Mouse (Mus musculus): ENCODE measurements at regions not wholly inside any gene's neighbourhood (a gene's known extent, or its start where the extent isn't known, plus 50 kb on each side); places are given as distances from the start of the nearest gene placed in this dataset.

- no peak for TF ChIP-seq CHD2 (IDR thresholded peaks at IDR 0.05; ENCODE audit: low read depth, low read length)
- no peak for TF ChIP-seq MAFK (IDR thresholded peaks at IDR 0.05; ENCODE audit: insufficient read depth, low read depth, low read length)
- no peak for TF ChIP-seq ZC3H11A (IDR thresholded peaks at IDR 0.05; ENCODE audit: borderline replicate concordance, low read depth, low read length)
- no peak for TF ChIP-seq ZNF384 (IDR thresholded peaks at IDR 0.05; ENCODE audit: low read depth, low read length)
- TF ChIP-seq HCFC1 (IDR thresholded peaks at IDR 0.05; ENCODE audit: borderline replicate concordance, insufficient read depth, low read length): no peak
- in situ Hi-C loops (cut with MboI; ENCODE audit: low sequenced_read_pairs in 2 of 2, unreplicated experiment in 2 of 2): no loop called here
- Histone ChIP-seq H3K9me3 (ENCODE audit: control insufficient read depth, insufficient read depth, low read depth, low read length) (no peaks in the 10 kb centered on the region), H3K36me3 (ENCODE audit: control insufficient read depth, insufficient read depth, low read length, poor library complexity, severe bottlenecking) (no peaks in the 10 kb centered on the region), H3K4me1 (ENCODE audit: control insufficient read depth in 2 of 2, insufficient read depth in 2 of 2, low read length in 2 of 2, poor library complexity in 1 of 2) (no peaks in the 10 kb centered on the region), H3K4me3 (ENCODE audit: insufficient read depth in 1 of 2, low read depth in 1 of 2, low read length in 2 of 2, poor library complexity in 1 of 2, severe bottlenecking in 1 of 2) (no peak overlapping the region), H3K27ac (ENCODE audit: insufficient read depth, low read depth, low read length, poor library complexity, severe bottlenecking) (no peak overlapping the region), H3K9ac (ENCODE audit: insufficient read depth, low read depth, low read length, poor library complexity, severe bottlenecking) (no peak overlapping the region)
- no peak for DNase-seq (ENCODE audit: low read depth, low spot score)
Measured at GRCm38 (mm10) chr3:80211323-80212109, 327.2 kb downstream of the Fam198b start.

- no peaks in the 10 kb centered on the region for H3K4me1 ChIP-seq (ENCODE audit: control insufficient read depth in 2 of 2, insufficient read depth in 2 of 2, low read length in 2 of 2, poor library complexity in 1 of 2)
- no peaks in the 10 kb centered on the region for H3K36me3 ChIP-seq (ENCODE audit: control insufficient read depth, insufficient read depth, low read length, poor library complexity, severe bottlenecking)
- no peak overlapping the region for H3K27ac ChIP-seq (ENCODE audit: insufficient read depth, low read depth, low read length, poor library complexity, severe bottlenecking)
- TF ChIP-seq ZNF384 (IDR thresholded peaks at IDR 0.05; ENCODE audit: low read depth, low read length) (no peak), HCFC1 (IDR thresholded peaks at IDR 0.05; ENCODE audit: borderline replicate concordance, insufficient read depth, low read length) (no peak), CHD2 (IDR thresholded peaks at IDR 0.05; ENCODE audit: low read depth, low read length) (no peak), MAFK (IDR thresholded peaks at IDR 0.05; ENCODE audit: insufficient read depth, low read depth, low read length) (no peak), ZC3H11A (IDR thresholded peaks at IDR 0.05; ENCODE audit: borderline replicate concordance, low read depth, low read length) (no peak)
- DNase-seq (ENCODE audit: low read depth, low spot score): no peak
- H3K4me3 ChIP-seq (ENCODE audit: insufficient read depth in 1 of 2, low read depth in 1 of 2, low read length in 2 of 2, poor library complexity in 1 of 2, severe bottlenecking in 1 of 2): no peak overlapping the region
- no peak overlapping the region for H3K9ac ChIP-seq (ENCODE audit: insufficient read depth, low read depth, low read length, poor library complexity, severe bottlenecking)
- no peaks in the 10 kb centered on the region for H3K9me3 ChIP-seq (ENCODE audit: control insufficient read depth, insufficient read depth, low read depth, low read length)
- in situ Hi-C loops (cut with MboI; ENCODE audit: low sequenced_read_pairs in 2 of 2, unreplicated experiment in 2 of 2): no loop called here
Measured at GRCm38 (mm10) chr3:80248611-80249010, 364.3 kb downstream of the Fam198b start.

GRCm38 (mm10) chr3:80249974-80250373, 365.6 kb downstream of the Fam198b start:
- Histone ChIP-seq H3K9ac (ENCODE audit: insufficient read depth, low read depth, low read length, poor library complexity, severe bottlenecking) (no peak overlapping the region), H3K9me3 (ENCODE audit: control insufficient read depth, insufficient read depth, low read depth, low read length) (no peaks in the 10 kb centered on the region), H3K4me1 (ENCODE audit: control insufficient read depth in 2 of 2, insufficient read depth in 2 of 2, low read length in 2 of 2, poor library complexity in 1 of 2) (no peaks in the 10 kb centered on the region), H3K27ac (ENCODE audit: insufficient read depth, low read depth, low read length, poor library complexity, severe bottlenecking) (no peak overlapping the region), H3K36me3 (ENCODE audit: control insufficient read depth, insufficient read depth, low read length, poor library complexity, severe bottlenecking) (no peaks in the 10 kb centered on the region), H3K4me3 (ENCODE audit: insufficient read depth in 1 of 2, low read depth in 1 of 2, low read length in 2 of 2, poor library complexity in 1 of 2, severe bottlenecking in 1 of 2) (no peak overlapping the region)
- TF ChIP-seq ZNF384 (IDR thresholded peaks at IDR 0.05; ENCODE audit: low read depth, low read length) (no peak), ZC3H11A (IDR thresholded peaks at IDR 0.05; ENCODE audit: borderline replicate concordance, low read depth, low read length) (no peak), CHD2 (IDR thresholded peaks at IDR 0.05; ENCODE audit: low read depth, low read length) (no peak), HCFC1 (IDR thresholded peaks at IDR 0.05; ENCODE audit: borderline replicate concordance, insufficient read depth, low read length) (no peak), MAFK (IDR thresholded peaks at IDR 0.05; ENCODE audit: insufficient read depth, low read depth, low read length) (no peak)
- in situ Hi-C loops (cut with MboI; ENCODE audit: low sequenced_read_pairs in 2 of 2, unreplicated experiment in 2 of 2): no loop called here
- DNase-seq (ENCODE audit: low read depth, low spot score): no peak

- Histone ChIP-seq H3K9me3 (ENCODE audit: control insufficient read depth, insufficient read depth, low read depth, low read length) (no peaks in the 10 kb centered on the region), H3K36me3 (ENCODE audit: control insufficient read depth, insufficient read depth, low read length, poor library complexity, severe bottlenecking) (no peaks in the 10 kb centered on the region), H3K9ac (ENCODE audit: insufficient read depth, low read depth, low read length, poor library complexity, severe bottlenecking) (no peak overlapping the region), H3K4me3 (ENCODE audit: insufficient read depth in 1 of 2, low read depth in 1 of 2, low read length in 2 of 2, poor library complexity in 1 of 2, severe bottlenecking in 1 of 2) (no peak overlapping the region), H3K4me1 (ENCODE audit: control insufficient read depth in 2 of 2, insufficient read depth in 2 of 2, low read length in 2 of 2, poor library complexity in 1 of 2) (no peaks in the 10 kb centered on the region), H3K27ac (ENCODE audit: insufficient read depth, low read depth, low read length, poor library complexity, severe bottlenecking) (no peak overlapping the region)
- DNase-seq (ENCODE audit: low read depth, low spot score): no peak
- in situ Hi-C loops (cut with MboI; ENCODE audit: low sequenced_read_pairs in 2 of 2, unreplicated experiment in 2 of 2): no loop called here
- TF ChIP-seq MAFK (IDR thresholded peaks at IDR 0.05; ENCODE audit: insufficient read depth, low read depth, low read length) (no peak), ZC3H11A (IDR thresholded peaks at IDR 0.05; ENCODE audit: borderline replicate concordance, low read depth, low read length) (no peak), HCFC1 (IDR thresholded peaks at IDR 0.05; ENCODE audit: borderline replicate concordance, insufficient read depth, low read length) (no peak), ZNF384 (IDR thresholded peaks at IDR 0.05; ENCODE audit: low read depth, low read length) (no peak), CHD2 (IDR thresholded peaks at IDR 0.05; ENCODE audit: low read depth, low read length) (no peak)
Measured at GRCm38 (mm10) chr3:80255304-80255703, 371.0 kb downstream of the Fam198b start.
